Mouse (Mus musculus): Measurements from ENCODE around the gene Ttc29. TPM values are rescaled to one million over a fixed set of nuclear protein-coding genes. Genes with fewer than 3 reads are reported as not detected.

Ttc29 gene
- total and polyA plus RNA-seq, 2 experiments from 2014 or later: 0.05 TPM; not detected in 1

- no peaks in the 10 kb centered on the region for H3K36me3 ChIP-seq (replicated peaks; ENCODE audit: control insufficient read depth, insufficient read depth, low read length)
- DNase-seq (ENCODE audit: low spot score): no peak
- H3K4me1 ChIP-seq (ENCODE audit: control insufficient read depth, insufficient read depth): no peaks in the 10 kb centered on the region
- WGBS: 38% methylated on average over 3 of the region's 3 CpGs
- H3K9me3 ChIP-seq (replicated peaks; ENCODE audit: control insufficient read depth, low read length): no peaks in the 10 kb centered on the region
- TF ChIP-seq EP300 (IDR thresholded peaks at IDR 0.05; ENCODE audit: low read depth): no peak
- no peak for TF ChIP-seq CTCF (IDR thresholded peaks at IDR 0.05; ENCODE audit: low read depth)
- H3K27me3 ChIP-seq (ENCODE audit: control insufficient read depth, insufficient read depth, low read length): no peaks in the 10 kb centered on the region
- no peak for ATAC-seq (ENCODE audit: insufficient read depth, low read depth)
- H3K4me3 ChIP-seq (ENCODE audit: low read depth, low read length): no peak overlapping the region
- H3K4me2 ChIP-seq (ENCODE audit: low read depth, low read length): no peak overlapping the region
- H3K9ac ChIP-seq (replicated peaks; ENCODE audit: low read depth, low read length): no peak overlapping the region
- no peak overlapping the region for H3K27ac ChIP-seq (ENCODE audit: low read depth)
These were observed 53.1 kb downstream of the Ttc29 start for GRCm38 (mm10) chr8:78266231-78266630.

- Histone ChIP-seq H3K36me3 (replicated peaks; ENCODE audit: control insufficient read depth, insufficient read depth, low read length) (no peaks in the 10 kb centered on the region), H3K27ac (ENCODE audit: low read depth) (no peak overlapping the region), H3K27me3 (ENCODE audit: control insufficient read depth, insufficient read depth, low read length) (no peaks in the 10 kb centered on the region), H3K4me1 (ENCODE audit: control insufficient read depth, insufficient read depth) (no peaks in the 10 kb centered on the region), H3K9ac (replicated peaks; ENCODE audit: low read depth, low read length) (no peak overlapping the region), H3K4me3 (ENCODE audit: low read depth, low read length) (no peak overlapping the region), H3K9me3 (replicated peaks; ENCODE audit: control insufficient read depth, low read length) (no peaks in the 10 kb centered on the region), H3K4me2 (ENCODE audit: low read depth, low read length) (no peak overlapping the region)
- ATAC-seq (ENCODE audit: insufficient read depth, low read depth): no peak
- no peak for DNase-seq (ENCODE audit: low spot score)
- TF ChIP-seq EP300 (IDR thresholded peaks at IDR 0.05; ENCODE audit: low read depth) (no peak), CTCF (IDR thresholded peaks at IDR 0.05; ENCODE audit: low read depth) (no peak)
- 11% methylated on average over 7 of the region's 7 CpGs for WGBS
These were observed 54.9 kb downstream of the Ttc29 start for GRCm38 (mm10) chr8:78267894-78268411.

DNA sequence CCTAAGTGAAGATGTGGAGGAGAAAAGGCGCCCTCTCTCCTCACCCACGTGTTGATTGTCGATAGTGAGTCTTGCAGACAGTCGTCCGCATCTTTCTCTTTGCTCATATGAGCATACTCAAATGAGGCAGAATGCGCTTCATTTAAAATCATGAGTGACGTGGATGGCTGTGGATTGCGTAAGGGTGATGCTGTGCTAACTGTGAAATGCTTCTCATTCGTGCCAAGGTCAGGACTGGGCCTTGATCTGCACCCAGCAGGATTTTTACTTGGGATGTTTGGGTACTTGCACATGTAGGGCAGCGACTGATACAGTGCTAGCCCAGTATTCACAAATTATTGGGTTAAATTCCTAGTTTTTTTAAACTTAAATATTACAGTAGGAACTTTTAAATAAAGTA lies 56.2 kb downstream of the Ttc29 start:
- H3K4me3 ChIP-seq (ENCODE audit: low read depth, low read length): no peak overlapping the region
- no peak for TF ChIP-seq EP300 (IDR thresholded peaks at IDR 0.05; ENCODE audit: low read depth)
- TF ChIP-seq CTCF (IDR thresholded peaks at IDR 0.05; ENCODE audit: low read depth): no peak
- no peaks in the 10 kb centered on the region for H3K27me3 ChIP-seq (ENCODE audit: control insufficient read depth, insufficient read depth, low read length)
- H3K9ac ChIP-seq (replicated peaks; ENCODE audit: low read depth, low read length): no peak overlapping the region
- no peak overlapping the region for H3K27ac ChIP-seq (ENCODE audit: low read depth)
- WGBS: 75% methylated on average over 10 of the region's 10 CpGs
- H3K4me2 ChIP-seq (ENCODE audit: low read depth, low read length): no peak overlapping the region
- ATAC-seq (ENCODE audit: insufficient read depth, low read depth) (no peak), DNase-seq (ENCODE audit: low spot score) (no peak)
- H3K4me1 ChIP-seq (ENCODE audit: control insufficient read depth, insufficient read depth): no peaks in the 10 kb centered on the region
- no peaks in the 10 kb centered on the region for H3K9me3 ChIP-seq (replicated peaks; ENCODE audit: control insufficient read depth, low read length)
- H3K36me3 ChIP-seq (replicated peaks; ENCODE audit: control insufficient read depth, insufficient read depth, low read length): no peaks in the 10 kb centered on the region

GRCm38 (mm10) chr8:78271391-78271790 lies 58.3 kb downstream of the Ttc29 start:
- Histone ChIP-seq H3K4me2 (ENCODE audit: low read depth, low read length) (no peak overlapping the region), H3K27ac (ENCODE audit: low read depth) (no peak overlapping the region), H3K4me1 (ENCODE audit: control insufficient read depth, insufficient read depth) (no peaks in the 10 kb centered on the region), H3K4me3 (ENCODE audit: low read depth, low read length) (no peak overlapping the region), H3K27me3 (ENCODE audit: control insufficient read depth, insufficient read depth, low read length) (no peaks in the 10 kb centered on the region), H3K9me3 (replicated peaks; ENCODE audit: control insufficient read depth, low read length) (no peaks in the 10 kb centered on the region), H3K36me3 (replicated peaks; ENCODE audit: control insufficient read depth, insufficient read depth, low read length) (no peaks in the 10 kb centered on the region), H3K9ac (replicated peaks; ENCODE audit: low read depth, low read length) (no peak overlapping the region)
- DNase-seq (ENCODE audit: low spot score) (peak; percentile 18), ATAC-seq (ENCODE audit: insufficient read depth, low read depth) (no peak)
- 63% methylated on average over 5 of the region's 5 CpGs for WGBS
- TF ChIP-seq CTCF (IDR thresholded peaks at IDR 0.05; ENCODE audit: low read depth) (no peak), EP300 (IDR thresholded peaks at IDR 0.05; ENCODE audit: low read depth) (no peak)

- ATAC-seq (ENCODE audit: insufficient read depth, low read depth) (no peak), DNase-seq (ENCODE audit: low spot score) (no peak)
- Histone ChIP-seq H3K27ac (ENCODE audit: low read depth) (no peak overlapping the region), H3K9me3 (replicated peaks; ENCODE audit: control insufficient read depth, low read length) (no peaks in the 10 kb centered on the region), H3K36me3 (replicated peaks; ENCODE audit: control insufficient read depth, insufficient read depth, low read length) (no peaks in the 10 kb centered on the region), H3K4me1 (ENCODE audit: control insufficient read depth, insufficient read depth) (no peaks in the 10 kb centered on the region), H3K27me3 (ENCODE audit: control insufficient read depth, insufficient read depth, low read length) (no peaks in the 10 kb centered on the region), H3K9ac (replicated peaks; ENCODE audit: low read depth, low read length) (no peak overlapping the region), H3K4me2 (ENCODE audit: low read depth, low read length) (no peak overlapping the region), H3K4me3 (ENCODE audit: low read depth, low read length) (no peak overlapping the region)
- TF ChIP-seq CTCF (IDR thresholded peaks at IDR 0.05; ENCODE audit: low read depth): no peak
- TF ChIP-seq EP300 (IDR thresholded peaks at IDR 0.05; ENCODE audit: low read depth): no peak
- 83% methylated on average over 8 of the region's 8 CpGs for WGBS
These were observed 63.0 kb downstream of the Ttc29 start for GRCm38 (mm10) chr8:78276120-78276519.

GRCm38 (mm10) chr8:78277411-78277810 lies 64.3 kb downstream of the Ttc29 start:
- Histone ChIP-seq H3K27me3 (ENCODE audit: control insufficient read depth, insufficient read depth, low read length) (no peaks in the 10 kb centered on the region), H3K9ac (replicated peaks; ENCODE audit: low read depth, low read length) (no peak overlapping the region), H3K27ac (ENCODE audit: low read depth) (no peak overlapping the region), H3K4me2 (ENCODE audit: low read depth, low read length) (no peak overlapping the region), H3K4me3 (ENCODE audit: low read depth, low read length) (no peak overlapping the region), H3K4me1 (ENCODE audit: control insufficient read depth, insufficient read depth) (no peaks in the 10 kb centered on the region), H3K9me3 (replicated peaks; ENCODE audit: control insufficient read depth, low read length) (no peaks in the 10 kb centered on the region), H3K36me3 (replicated peaks; ENCODE audit: control insufficient read depth, insufficient read depth, low read length) (no peaks in the 10 kb centered on the region)
- DNase-seq (ENCODE audit: low spot score) (no peak), ATAC-seq (ENCODE audit: insufficient read depth, low read depth) (no peak)
- no peak for TF ChIP-seq EP300 (IDR thresholded peaks at IDR 0.05; ENCODE audit: low read depth)
- no peak for TF ChIP-seq CTCF (IDR thresholded peaks at IDR 0.05; ENCODE audit: low read depth)
- 33% methylated on average over 2 of the region's 2 CpGs for WGBS
